Mouse (Mus musculus) neural tube, embryonic 15.5 days (tissue): Measurements from ENCODE around the gene Khdc3. TPM values are rescaled to one million over a fixed set of nuclear protein-coding genes. Genes with fewer than 3 reads are reported as not detected.
"Not testable (repeated sequence)": the region's sequence is repeated elsewhere in the genome, so short reads cannot be mapped to it uniquely, and the experiment has no call there.

Source experiments
- ATAC-seq: fragments of 200-750 bp; cut with Nextera tagmentation; 2 replicates; pipeline ENCODE4 v1.8.0; 2017; ENCODE audit warnings: mild to moderate bottlenecking, moderate TSS enrichment, moderate library complexity; ENCODE audit not compliant: low FRiP score
- H3K27ac ChIP-seq: fragments of 300-500 bp; sonication (generic); replicated peaks from 2 replicates; pipeline ENCODE4 v1.5.1; 2015; ENCODE audit warnings: mild to moderate bottlenecking, inconsistent platforms
- H3K27me3 ChIP-seq: fragments of 300-500 bp; sonication (generic); replicated peaks from 2 replicates; pipeline ENCODE4 v1.6.1; 2015; ENCODE audit warnings: inconsistent platforms
- H3K36me3 ChIP-seq: fragments of 300-500 bp; sonication (generic); 2 replicates; pipeline ENCODE4 v1.6.1; 2015; ENCODE audit warnings: inconsistent platforms
- H3K4me1 ChIP-seq: fragments of 300-500 bp; sonication (generic); 2 replicates; pipeline ENCODE4 v1.6.1; 2015; ENCODE audit warnings: inconsistent platforms
- H3K4me2 ChIP-seq: fragments of 300-500 bp; sonication (generic); 2 replicates; pipeline ENCODE4 v1.6.1; 2015; ENCODE audit warnings: inconsistent platforms, mild to moderate bottlenecking, moderate library complexity
- H3K4me3 ChIP-seq: fragments of 300-500 bp; sonication (generic); replicated peaks from 2 replicates; pipeline ENCODE4 v1.5.1; 2015; ENCODE audit warnings: mild to moderate bottlenecking, inconsistent platforms
- H3K9ac ChIP-seq: fragments of 300-500 bp; sonication (generic); replicated peaks from 2 replicates; pipeline ENCODE4 v1.6.1; 2015; ENCODE audit warnings: mild to moderate bottlenecking, inconsistent platforms
- H3K9me3 ChIP-seq: fragments of 300-500 bp; sonication (generic); replicated peaks from 2 replicates; pipeline ENCODE4 v1.6.1; 2016; ENCODE audit warnings: inconsistent platforms
- WGBS: fragments of 180-500 bp; shearing (Covaris S2); methylation state at CpG from one replicate; pipeline ENCODE4 v1.1.7; 2015; ENCODE audit warnings: mixed read lengths; 5-methylcytosine and 5-hydroxymethylcytosine counted together
- polyA plus RNA-seq: library from polyadenylated mRNA; unstranded; fragments of >200 nt; fragmentation: Nextera tagmentation; extraction: Ambion mirVana; gene quantifications from 2 replicates; pipeline ENCODE4 v1.2.1, GENCODE M21; 2015

Khdc3 gene
- polyA plus RNA-seq, 1 experiment from 2014 or later, result 0.20 TPM

DNA sequence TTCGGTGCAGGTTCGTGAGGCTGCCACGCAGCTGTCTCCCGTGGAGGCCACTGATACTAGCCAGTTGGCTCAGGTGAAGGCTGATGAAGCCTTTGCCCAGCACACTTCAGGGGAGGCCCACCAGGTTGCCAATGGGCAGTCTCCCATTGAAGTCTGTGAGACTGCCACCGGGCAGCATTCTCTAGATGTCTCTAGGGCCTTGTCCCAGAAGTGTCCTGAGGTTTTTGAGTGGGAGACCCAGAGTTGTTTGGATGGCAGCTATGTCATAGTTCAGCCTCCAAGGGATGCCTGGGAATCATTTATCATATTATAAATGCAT, 2.2 kb downstream of the Khdc3 start:
- Histone ChIP-seq H3K9me3 (no peaks in the 10 kb centered on the region), H3K36me3 (no peaks in the 10 kb centered on the region), H3K4me3 (peak overlapping the region; percentile 43), H3K9ac (no peak overlapping the region), H3K27ac (no peak overlapping the region), H3K27me3 (peaks cover 46% of the 10 kb centered on the region), H3K4me2 (peak overlapping the region; percentile 71), H3K4me1 (peaks cover 8% of the 10 kb centered on the region)
- WGBS, result 38% methylated on average over 5 of the region's 5 CpGs
- ATAC-seq, result 0 out of 2 replicates have a peak, but pooled peaks have one; percentile 24

DNA sequence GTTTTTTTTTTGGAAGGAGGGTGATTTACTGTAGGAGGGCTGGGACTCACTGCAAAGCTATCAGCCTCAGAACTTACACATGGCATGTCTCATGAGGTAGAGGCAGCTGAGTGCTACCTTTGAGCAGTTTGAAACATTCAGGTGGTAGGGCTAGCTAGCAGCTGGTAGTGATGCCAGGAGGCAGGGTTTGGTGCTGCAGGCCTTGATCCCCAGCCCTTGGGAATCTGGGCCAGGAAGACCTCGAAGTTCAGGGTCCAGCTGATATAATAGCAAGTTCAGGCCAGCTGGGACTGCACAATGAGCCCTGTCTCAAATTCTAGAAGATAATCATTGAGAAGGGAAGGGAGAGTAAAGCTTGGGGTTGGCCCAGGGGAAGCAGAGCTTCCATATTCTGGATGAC, 3.5 kb downstream of the Khdc3 start:
- H3K27me3 ChIP-seq, result peaks cover 48% of the 10 kb centered on the region
- peaks cover 8% of the 10 kb centered on the region for H3K4me1 ChIP-seq
- WGBS, result 81% methylated on average over 1 of the region's 1 CpGs
- H3K27ac ChIP-seq, result no peak overlapping the region
- ATAC-seq, result no peak
- no peak overlapping the region for H3K9ac ChIP-seq
- H3K36me3 ChIP-seq, result no peaks in the 10 kb centered on the region
- no peaks in the 10 kb centered on the region for H3K9me3 ChIP-seq
- H3K4me3 ChIP-seq, result no peak overlapping the region
- H3K4me2 ChIP-seq, result no peak overlapping the region

GRCm38 (mm10) chr9:73105771-73106170, 4.1 kb downstream of the Khdc3 start:
- no peak overlapping the region for H3K4me3 ChIP-seq
- H3K36me3 ChIP-seq, result no peaks in the 10 kb centered on the region
- no peak overlapping the region for H3K4me2 ChIP-seq
- H3K4me1 ChIP-seq, result peaks cover 8% of the 10 kb centered on the region
- no peak overlapping the region for H3K9ac ChIP-seq
- H3K27ac ChIP-seq, result no peak overlapping the region
- ATAC-seq, result no peak
- peaks cover 50% of the 10 kb centered on the region for H3K27me3 ChIP-seq
- H3K9me3 ChIP-seq, result no peaks in the 10 kb centered on the region

DNA sequence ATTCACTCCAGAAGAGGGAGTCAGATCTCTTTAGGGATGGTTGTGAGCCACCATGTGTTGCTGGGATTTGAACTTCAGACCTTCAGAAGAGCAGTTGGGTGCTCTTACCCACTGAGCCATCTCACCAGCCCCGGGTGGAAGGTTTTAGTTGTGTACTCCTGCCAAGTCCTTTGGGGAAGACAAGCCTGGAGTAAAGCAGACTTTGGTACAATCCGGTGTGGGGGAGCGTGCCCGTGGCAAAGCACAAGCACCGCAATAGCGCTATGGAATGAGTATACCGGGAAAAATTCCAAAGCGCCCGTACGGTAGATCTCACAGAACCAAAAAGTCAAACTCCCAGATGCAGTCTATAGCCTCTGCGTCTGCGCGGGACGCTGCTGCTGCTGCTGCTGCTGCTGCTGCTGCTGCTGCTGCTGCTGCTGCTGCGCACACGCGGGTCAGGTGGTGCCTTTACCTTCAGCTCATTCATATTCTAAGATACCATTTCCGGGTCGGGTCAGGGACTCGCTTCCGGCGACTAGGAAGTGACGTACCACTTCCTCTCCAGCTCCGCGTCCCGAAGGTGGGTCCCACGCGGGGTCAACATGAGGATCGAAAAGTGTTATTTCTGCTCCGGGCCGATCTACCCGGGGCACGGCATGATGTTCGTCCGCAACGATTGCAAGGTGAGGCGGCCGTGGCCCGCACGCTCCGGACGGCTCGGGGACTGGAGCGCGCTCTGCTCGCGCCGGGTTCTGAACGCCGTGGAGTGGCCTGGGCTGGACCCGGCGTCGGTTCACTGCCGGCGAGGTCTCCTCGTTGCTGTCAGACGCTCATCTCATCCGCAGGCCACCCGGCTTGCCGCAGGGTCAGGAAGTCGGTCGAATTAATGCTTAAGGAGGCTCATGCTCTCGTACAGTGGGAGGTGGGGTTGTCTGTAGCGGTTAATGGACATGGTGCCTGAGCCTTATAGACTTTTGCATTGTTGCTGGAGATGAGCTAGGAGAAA, 11.6 kb downstream of the Khdc3 start, which contains the start of gene Rsl24d1:
Rsl24d1 (plus strand) TSS at position 508 of the 988 bp plus-strand sequence.
- Histone ChIP-seq H3K27me3 (peaks cover 3% of the 10 kb centered on the region), H3K9ac (peak within 1 kb of the TSS; percentile 82), H3K27ac (peak within 1 kb of the TSS; percentile 81), H3K4me3 (peak within 1 kb of the TSS; percentile 99), H3K4me1 (peaks cover 17% of the 10 kb centered on the region), H3K4me2 (peak within 1 kb of the TSS; percentile 87), H3K9me3 (no peaks in the 10 kb centered on the region), H3K36me3 (peaks cover 25% of the 10 kb centered on the region)
- ATAC-seq, result peak; percentile 99
- under 1% methylated on average over 64 of the region's 64 CpGs for WGBS

DNA sequence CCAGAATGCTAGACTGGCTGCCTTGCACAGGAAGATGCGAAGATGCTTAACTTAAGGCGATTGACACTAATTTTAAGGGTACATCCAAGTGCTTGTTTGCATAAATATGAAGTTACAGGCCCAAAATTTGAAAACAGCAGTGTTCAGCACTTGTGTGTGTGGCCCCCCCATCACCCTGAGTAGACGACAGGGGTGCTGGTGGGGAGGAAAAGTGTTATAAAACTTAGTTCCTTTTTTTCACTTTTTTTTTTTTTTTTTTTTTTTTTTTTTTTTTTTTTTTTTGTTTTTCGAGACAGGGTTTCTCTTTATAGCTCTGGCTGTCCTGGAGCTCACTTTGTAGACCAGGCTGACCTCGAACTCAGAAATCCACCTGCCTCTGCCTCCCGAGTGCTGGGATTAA, 15.1 kb downstream of the Khdc3 start:
- not testable (repeated sequence) for ATAC-seq, H3K4me2 ChIP-seq, H3K9me3 ChIP-seq, H3K27ac ChIP-seq, H3K27me3 ChIP-seq, H3K9ac ChIP-seq, H3K4me3 ChIP-seq
- 88% methylated on average over 6 of the region's 6 CpGs for WGBS
- H3K4me1 ChIP-seq, result peaks cover 17% of the 10 kb centered on the region
- peaks cover 49% of the 10 kb centered on the region for H3K36me3 ChIP-seq

GRCm38 (mm10) chr9:73118012-73118411, 16.4 kb downstream of the Khdc3 start:
- Histone ChIP-seq H3K36me3 (peaks cover 57% of the 10 kb centered on the region), H3K4me3 (no peak overlapping the region), H3K4me2 (no peak overlapping the region), H3K9ac (no peak overlapping the region), H3K4me1 (peaks cover 13% of the 10 kb centered on the region), H3K27me3 (no peaks in the 10 kb centered on the region), H3K27ac (no peak overlapping the region), H3K9me3 (no peaks in the 10 kb centered on the region)
- WGBS, result 96% methylated on average over 4 of the region's 4 CpGs
- ATAC-seq, result no peak

- H3K27ac ChIP-seq, result no peak overlapping the region
- H3K4me2 ChIP-seq, result no peak overlapping the region
- no peaks in the 10 kb centered on the region for H3K9me3 ChIP-seq
- WGBS, result 74% methylated on average over 8 of the region's 8 CpGs
- no peak overlapping the region for H3K9ac ChIP-seq
- H3K36me3 ChIP-seq, result peaks cover 75% of the 10 kb centered on the region
- H3K4me3 ChIP-seq, result no peak overlapping the region
- no peak for ATAC-seq
- no peaks in the 10 kb centered on the region for H3K27me3 ChIP-seq
- H3K4me1 ChIP-seq, result no peaks in the 10 kb centered on the region
Measured at GRCm38 (mm10) chr9:73121735-73122134, 20.1 kb downstream of the Khdc3 start.

GRCm38 (mm10) chr9:73125043-73125570, 23.5 kb downstream of the Khdc3 start:
- ATAC-seq, result no peak
- Histone ChIP-seq H3K4me2 (no peak overlapping the region), H3K4me1 (no peaks in the 10 kb centered on the region), H3K4me3 (no peak overlapping the region), H3K9me3 (no peaks in the 10 kb centered on the region), H3K27ac (no peak overlapping the region), H3K36me3 (peaks cover 86% of the 10 kb centered on the region), H3K9ac (no peak overlapping the region), H3K27me3 (no peaks in the 10 kb centered on the region)
- 96% methylated on average over 8 of the region's 8 CpGs for WGBS

GRCm38 (mm10) chr9:73127457-73127856, 25.8 kb downstream of the Khdc3 start:
- Histone ChIP-seq H3K27me3 (no peaks in the 10 kb centered on the region), H3K27ac (no peak overlapping the region), H3K9ac (no peak overlapping the region), H3K4me1 (no peaks in the 10 kb centered on the region), H3K4me2 (no peak overlapping the region), H3K9me3 (no peaks in the 10 kb centered on the region), H3K4me3 (no peak overlapping the region), H3K36me3 (peaks cover 68% of the 10 kb centered on the region)
- ATAC-seq, result no peak
- WGBS, result 89% methylated on average over 2 of the region's 2 CpGs

DNA sequence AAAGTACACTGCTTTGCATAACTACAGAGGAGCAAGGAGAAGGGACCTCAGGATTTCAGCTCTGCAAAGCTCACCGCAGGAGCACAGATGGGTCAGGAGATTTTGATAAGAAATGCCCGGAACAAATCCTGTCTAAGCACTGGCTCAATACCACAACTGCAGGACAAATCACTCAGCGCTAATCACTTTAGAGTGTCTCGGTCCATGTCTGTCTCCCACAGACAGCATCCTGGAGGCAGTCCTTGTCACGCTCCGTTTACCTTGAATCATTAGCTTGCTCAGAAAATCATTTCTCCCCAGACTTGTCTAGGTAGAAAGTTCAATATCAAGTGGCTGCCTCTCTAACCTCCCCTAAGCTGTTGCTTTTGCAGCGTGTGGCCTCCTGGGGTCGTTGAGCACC, 28.2 kb downstream of the Khdc3 start:
- H3K9ac ChIP-seq, result no peak overlapping the region
- H3K27me3 ChIP-seq, result no peaks in the 10 kb centered on the region

GRCm38 (mm10) chr9:73130529-73130928, 28.9 kb downstream of the Khdc3 start:
- Histone ChIP-seq H3K27me3 (no peaks in the 10 kb centered on the region), H3K4me1 (no peaks in the 10 kb centered on the region), H3K27ac (no peak overlapping the region), H3K9ac (no peak overlapping the region), H3K36me3 (peaks cover 44% of the 10 kb centered on the region), H3K9me3 (no peaks in the 10 kb centered on the region), H3K4me3 (no peak overlapping the region), H3K4me2 (no peak overlapping the region)
- 96% methylated on average over 4 of the region's 4 CpGs for WGBS
- ATAC-seq, result no peak

More for the DNA sequence above, 28.2 kb downstream of the Khdc3 start:
- H3K36me3 ChIP-seq, result peaks cover 50% of the 10 kb centered on the region
- H3K4me1 ChIP-seq, result no peaks in the 10 kb centered on the region
- WGBS, result 75% methylated on average over 8 of the region's 8 CpGs
- H3K9me3 ChIP-seq, result no peaks in the 10 kb centered on the region
- no peak overlapping the region for H3K27ac ChIP-seq
- ATAC-seq, result no peak
- H3K4me3 ChIP-seq, result no peak overlapping the region
- no peak overlapping the region for H3K4me2 ChIP-seq

- H3K27me3 ChIP-seq, result no peaks in the 10 kb centered on the region
- H3K9me3 ChIP-seq, result no peaks in the 10 kb centered on the region
- no peak overlapping the region for H3K27ac ChIP-seq
- no peaks in the 10 kb centered on the region for H3K36me3 ChIP-seq
- 75% methylated on average over 11 of the region's 11 CpGs for WGBS
- H3K9ac ChIP-seq, result no peak overlapping the region
- ATAC-seq, result no peak
- H3K4me2 ChIP-seq, result no peak overlapping the region
- H3K4me1 ChIP-seq, result no peaks in the 10 kb centered on the region
- H3K4me3 ChIP-seq, result no peak overlapping the region
Measured at GRCm38 (mm10) chr9:73137341-73137886, 35.8 kb downstream of the Khdc3 start.
